Mouse (Mus musculus): ENCODE measurements around the gene Itpr2. TPM values are rescaled to one million over a fixed set of nuclear protein-coding genes. Genes with fewer than 3 reads are reported as not detected.

Itpr2 gene
- total RNA-seq, 2 experiments from 2014 or later = 12.3 to 15.4 TPM

DNA sequence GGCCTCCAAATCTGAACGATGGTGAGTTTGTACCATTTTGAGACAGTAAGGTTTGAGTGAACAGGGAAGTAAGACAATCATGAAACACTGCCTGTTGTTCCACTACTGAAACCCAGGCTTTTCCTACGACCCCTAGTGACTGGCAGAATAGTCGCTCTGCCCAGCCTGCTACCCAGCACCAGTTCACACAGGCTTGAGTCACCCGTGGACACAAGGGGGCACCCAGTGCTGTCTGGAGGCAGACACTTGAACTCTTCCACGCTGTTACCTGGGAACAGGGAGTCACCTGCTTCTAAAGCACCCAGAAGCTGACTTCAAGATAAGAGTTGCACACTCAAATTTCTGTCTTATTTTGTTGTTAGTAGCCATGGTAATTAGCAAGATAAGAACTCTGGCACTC lies 213.8 kb downstream of the Itpr2 start:
- H3K27ac ChIP-seq = no peak overlapping the region
- intact Hi-C loops (cut with DNase I) = loop anchor here (10.0 kb wide), 1 partner anchor 287 kb away; the partner anchor contains the start of genes Fgfr1op2 and Ints13
- TF ChIP-seq CTCF (IDR thresholded peaks at IDR 0.05) = no peak
- no peak for DNase-seq (ENCODE audit: extremely low spot score in 1 of 2, low spot score in 2 of 2)
- H3K4me3 ChIP-seq = no peak overlapping the region

GRCm38 (mm10) chr6:146284921-146285565 lies 217.0 kb downstream of the Itpr2 start:
- H3K4me3 ChIP-seq = no peak overlapping the region
- no peak for DNase-seq (ENCODE audit: extremely low spot score in 1 of 2, low spot score in 2 of 2)
- intact Hi-C loops (cut with DNase I) = loop anchor here (5.0 to 10.0 kb wide), 4 partner anchors 117 to 913 kb away; partner anchors contain the start of genes Fgfr1op2 and Ints13
- no peak for TF ChIP-seq CTCF (IDR thresholded peaks at IDR 0.05)
- no peak overlapping the region for H3K27ac ChIP-seq

DNA sequence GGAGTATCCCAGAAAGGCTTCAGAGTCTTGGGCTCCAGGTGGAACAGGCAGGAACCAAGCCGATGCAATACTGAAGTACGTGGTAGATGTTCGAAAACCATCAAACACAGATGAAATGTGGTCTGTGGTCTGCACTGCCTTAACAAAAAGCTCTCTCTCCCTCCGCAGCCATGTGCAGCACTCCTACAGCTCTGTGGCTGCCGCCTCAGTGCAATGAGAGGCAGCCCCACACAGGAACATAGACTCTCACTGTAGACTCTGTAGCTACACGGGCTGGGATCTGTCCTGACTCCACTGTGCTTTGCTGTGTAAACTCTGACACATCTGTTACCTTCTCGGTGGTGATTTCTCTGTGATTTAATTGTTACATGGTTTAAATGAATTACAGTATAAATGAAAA lies 218.0 kb downstream of the Itpr2 start:
- Histone ChIP-seq H3K27ac (no peak overlapping the region), H3K4me3 (no peak overlapping the region)
- intact Hi-C loops (cut with DNase I) = loop anchor here (2.0 to 10.0 kb wide), 6 partner anchors 59 to 912 kb away; partner anchors contain the start of genes Fgfr1op2 and Ints13
- TF ChIP-seq CTCF (IDR thresholded peaks at IDR 0.05) = no peak
- no peak for DNase-seq (ENCODE audit: extremely low spot score in 1 of 2, low spot score in 2 of 2)

GRCm38 (mm10) chr6:146282061-146282659 lies 219.9 kb downstream of the Itpr2 start:
- no peak for TF ChIP-seq CTCF (IDR thresholded peaks at IDR 0.05)
- Histone ChIP-seq H3K4me3 (no peak overlapping the region), H3K27ac (no peak overlapping the region; the same call in 1 of the 2 replicates)
- intact Hi-C loops (cut with DNase I) = loop anchor here (2.0 to 10.0 kb wide), 6 partner anchors 61 to 910 kb away; partner anchors contain the start of genes Fgfr1op2 and Ints13
- peak; percentile 60 to 64 for DNase-seq (ENCODE audit: extremely low spot score in 1 of 2, low spot score in 2 of 2)

GRCm38 (mm10) chr6:146281176-146281899 lies 220.7 kb downstream of the Itpr2 start:
- intact Hi-C loops (cut with DNase I) = loop anchor here (5.0 to 10.0 kb wide), 4 partner anchors 121 to 909 kb away; partner anchors contain the start of genes Fgfr1op2 and Ints13

GRCm38 (mm10) chr6:146273256-146273655 lies 228.8 kb downstream of the Itpr2 start:
- intact Hi-C loops (cut with DNase I) = no loop called here
- TF ChIP-seq CTCF (IDR thresholded peaks at IDR 0.05) = no peak; the same call in 1 of the 2 replicates
- Histone ChIP-seq H3K4me3 (no peak overlapping the region), H3K27ac (no peak overlapping the region)
- DNase-seq (ENCODE audit: extremely low spot score in 1 of 2, low spot score in 2 of 2) = no peak

More at GRCm38 (mm10) chr6:146281176-146281899, 220.7 kb downstream of the Itpr2 start:
- peak; percentile 39 to 67 for DNase-seq (ENCODE audit: extremely low spot score in 1 of 2, low spot score in 2 of 2)
- Histone ChIP-seq H3K4me3 (no peak overlapping the region), H3K27ac (no peak overlapping the region)
- peak; percentile 73 for TF ChIP-seq CTCF (IDR thresholded peaks at IDR 0.05)

DNA sequence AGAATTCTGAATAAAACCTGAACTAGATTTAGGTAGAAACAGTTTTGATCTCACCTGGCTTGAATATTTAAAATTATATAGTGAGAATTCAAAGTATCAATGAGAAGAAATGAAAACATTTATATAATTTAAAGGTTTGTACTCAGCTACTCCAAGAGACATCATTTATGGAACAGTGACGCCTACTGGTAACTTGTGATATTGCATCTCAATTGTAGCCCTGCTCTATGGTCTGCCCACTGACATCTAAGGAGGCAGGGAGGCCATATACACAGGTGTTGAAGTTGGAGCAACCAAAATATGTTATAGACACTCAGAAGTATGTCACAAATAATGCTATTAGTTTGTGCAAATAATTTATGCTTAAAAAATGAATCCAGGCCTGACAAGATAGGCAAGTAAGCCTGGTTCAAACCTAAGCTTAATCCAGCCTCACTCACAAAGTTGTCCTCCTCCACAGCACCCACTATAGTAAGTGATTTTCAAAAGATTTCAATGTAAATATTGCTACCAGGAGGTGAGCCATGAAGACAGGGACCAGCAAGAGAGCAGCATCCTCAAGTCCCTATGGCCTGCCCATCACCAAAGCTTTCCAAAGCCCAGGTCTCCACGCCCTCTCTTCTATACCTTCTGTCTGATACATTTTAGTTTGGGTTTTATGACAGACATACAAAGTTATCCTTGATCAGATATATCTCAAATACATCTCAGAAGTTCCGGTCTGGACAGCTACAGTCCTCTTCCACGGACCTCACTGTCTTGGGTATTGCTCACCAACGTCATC lies 229.6 kb downstream of the Itpr2 start:
- Histone ChIP-seq H3K4me3 (no peak overlapping the region), H3K27ac (no peak overlapping the region)
- intact Hi-C loops (cut with DNase I) = loop anchor here (1.0 kb wide), 1 partner anchor 442 kb away; no protein-coding TSS in a partner anchor
- TF ChIP-seq CTCF (IDR thresholded peaks at IDR 0.05) = peak; percentile 90
- DNase-seq (ENCODE audit: extremely low spot score in 1 of 2, low spot score in 2 of 2) = peak; percentile 38 to 62

GRCm38 (mm10) chr6:146270776-146271533 lies 231.1 kb downstream of the Itpr2 start:
- intact Hi-C loops (cut with DNase I) = no loop called here
- no peak for TF ChIP-seq CTCF (IDR thresholded peaks at IDR 0.05)
- DNase-seq (ENCODE audit: extremely low spot score in 1 of 2, low spot score in 2 of 2) = peak; percentile 58 to 65
- peak overlapping the region; percentile 41; the same call in 1 of the 2 replicates for H3K27ac ChIP-seq
- H3K4me3 ChIP-seq = no peak overlapping the region

DNA sequence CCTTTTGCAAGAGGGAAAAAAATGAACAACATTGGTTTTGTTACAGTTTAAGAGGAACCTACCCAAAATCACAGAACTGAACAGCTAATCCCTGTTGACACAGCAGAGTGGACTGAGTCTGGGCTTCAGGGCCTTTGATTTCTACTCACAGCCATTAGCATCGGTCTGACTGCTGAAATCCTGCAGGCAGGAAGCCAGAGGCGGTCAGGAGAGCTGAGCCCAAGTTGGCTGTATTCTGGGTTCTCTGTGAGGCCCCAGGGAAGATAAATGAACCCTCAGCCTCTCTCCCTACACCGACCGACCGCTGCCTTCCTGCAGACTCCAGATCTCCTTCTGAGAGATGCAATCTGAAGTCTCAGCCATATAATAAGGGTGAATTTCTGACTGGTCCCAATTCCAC lies 231.9 kb downstream of the Itpr2 start:
- TF ChIP-seq CTCF (IDR thresholded peaks at IDR 0.05) = no peak
- Histone ChIP-seq H3K27ac (no peak overlapping the region; the same call in 1 of the 2 replicates), H3K4me3 (no peak overlapping the region)
- intact Hi-C loops (cut with DNase I) = no loop called here
- DNase-seq (ENCODE audit: extremely low spot score in 1 of 2, low spot score in 2 of 2) = no peak

GRCm38 (mm10) chr6:146269291-146269690 lies 232.7 kb downstream of the Itpr2 start:
- intact Hi-C loops (cut with DNase I) = no loop called here
- no peak overlapping the region for H3K4me3 ChIP-seq
- H3K27ac ChIP-seq = no peak overlapping the region
- DNase-seq (ENCODE audit: extremely low spot score in 1 of 2, low spot score in 2 of 2) = no peak
- no peak for TF ChIP-seq CTCF (IDR thresholded peaks at IDR 0.05)

All from left cerebral cortex, adult 2 months (tissue).